Mouse (Mus musculus) liver, postnatal 0 days (tissue): Measurements from ENCODE around the gene Olfr1371. TPM values are rescaled to one million over a fixed set of nuclear protein-coding genes. Genes with fewer than 3 reads are reported as not detected.

Experiments used
- ATAC-seq: fragments of 200-750 bp; cut with Nextera tagmentation; 2 replicates; pipeline ENCODE4 v1.8.0; 2017; ENCODE audit warnings: mild to moderate bottlenecking, moderate library complexity
- DNase-seq: peaks from one replicate; pipeline ENCODE4 v3.0.0-alpha.2; 2016
- H3K27ac ChIP-seq: fragments of 300-500 bp; sonication (generic); 2 replicates; pipeline ENCODE4 v1.5.1; 2014; ENCODE audit warnings: antibody characterized with exemption, moderate library complexity, mild to moderate bottlenecking, low read depth
- H3K27me3 ChIP-seq: fragments of 300-500 bp; sonication (generic); 2 replicates; pipeline ENCODE4 v1.6.1; 2014; ENCODE audit warnings: low read length, control low read depth, mixed read lengths; ENCODE audit not compliant: insufficient read depth
- H3K36me3 ChIP-seq: fragments of 300-500 bp; sonication (generic); replicated peaks from 2 replicates; pipeline ENCODE4 v1.6.1; 2014; ENCODE audit warnings: mild to moderate bottlenecking, control low read depth, low read length, moderate library complexity, mixed read lengths; ENCODE audit not compliant: insufficient read depth
- H3K4me1 ChIP-seq: fragments of 300-500 bp; sonication (generic); 2 replicates; pipeline ENCODE4 v1.6.1; 2014; ENCODE audit warnings: antibody characterized with exemption, mild to moderate bottlenecking, control low read depth; ENCODE audit not compliant: insufficient read depth
- H3K4me2 ChIP-seq: fragments of 300-500 bp; sonication (generic); 2 replicates; pipeline ENCODE4 v1.6.1; 2014; ENCODE audit warnings: low read depth, mild to moderate bottlenecking, low read length, moderate library complexity, mixed read lengths
- H3K4me3 ChIP-seq: fragments of 300-500 bp; sonication (generic); 2 replicates; pipeline ENCODE4 v1.5.1; 2014; ENCODE audit warnings: low read depth, low read length
- H3K9ac ChIP-seq: fragments of 300-500 bp; sonication (generic); replicated peaks from 2 replicates; pipeline ENCODE4 v1.6.1; 2014; ENCODE audit warnings: mild to moderate bottlenecking, moderate library complexity
- H3K9me3 ChIP-seq: fragments of 300-500 bp; sonication (generic); 2 replicates; pipeline ENCODE4 v1.6.1; 2016; ENCODE audit warnings: mild to moderate bottlenecking, control low read depth, low read length, mixed read lengths
- CTCF ChIP-seq: sonication (generic); IDR thresholded peaks from 2 replicates; pipeline ENCODE4 v1.5.1; 2016; ENCODE audit warnings: antibody characterized with exemption, low read depth
- EP300 ChIP-seq: IDR thresholded peaks from 2 replicates; pipeline ENCODE4 v1.6.1; 2016; ENCODE audit warnings: antibody characterized with exemption, low read depth, mild to moderate bottlenecking
- WGBS: fragments of 180-500 bp; shearing (Covaris S2); extraction: QIAGEN DNeasy Blood & Tissue Kit; methylation state at CpG from one replicate; pipeline ENCODE4 v1.1.7; 2014; ENCODE audit not compliant: insufficient replicate concordance; 5-methylcytosine and 5-hydroxymethylcytosine counted together
- polyA plus RNA-seq: library from polyadenylated mRNA; unstranded; fragments of >200 nt; fragmentation: Nextera tagmentation; extraction: Ambion mirVana; gene quantifications from 2 replicates; pipeline ENCODE4 v1.2.1, GENCODE M21; 2015

The Olfr1371 gene
- polyA plus RNA-seq, 1 experiment from 2014 or later: not detected

GRCm38 (mm10) chr11:52167126-52167525 is 46.7 kb downstream of the Olfr1371 start:
- WGBS: 1% methylated on average over 21 of the region's 21 CpGs
- Histone ChIP-seq H3K4me1 (0 out of 2 replicates have a peak, but pooled peaks cover 2% of the 10 kb centered on the region), H3K27ac (no peak overlapping the region), H3K36me3 (no peaks in the 10 kb centered on the region), H3K9me3 (no peaks in the 10 kb centered on the region), H3K9ac (no peak overlapping the region), H3K4me2 (peak overlapping the region; percentile 0; the same call in 1 of the 2 replicates), H3K4me3 (peak overlapping the region; percentile 48; the same call in 1 of the 2 replicates), H3K27me3 (peaks cover 20% of the 10 kb centered on the region; the same call in 1 of the 2 replicates)
- ATAC-seq: no peak
- DNase-seq: peak; percentile 21
- TF ChIP-seq EP300: no peak
- TF ChIP-seq CTCF: no peak

- Histone ChIP-seq H3K9me3 (no peaks in the 10 kb centered on the region), H3K9ac (no peak overlapping the region), H3K4me1 (0 out of 2 replicates have a peak, but pooled peaks cover 2% of the 10 kb centered on the region), H3K27me3 (peaks cover 14% of the 10 kb centered on the region; the same call in 1 of the 2 replicates), H3K27ac (no peak overlapping the region), H3K4me2 (no peak overlapping the region), H3K4me3 (no peak overlapping the region), H3K36me3 (no peaks in the 10 kb centered on the region)
- TF ChIP-seq CTCF: no peak
- DNase-seq (peak; percentile 31), ATAC-seq (no peak)
- 31% methylated on average over 10 of the region's 10 CpGs for WGBS
Observed at GRCm38 (mm10) chr11:52163926-52164325, 49.9 kb downstream of the Olfr1371 start.

Other genes starting within 250 kb of the Olfr1371 start
- gene Cdkn2aipnl, start 246.3 kb downstream of the Olfr1371 start, polyA plus RNA-seq: 30.7 and 33.3 TPM in 2 replicates
- 127 and 148 TPM in 2 replicates for gene Ube2b, start 213.2 kb downstream of the Olfr1371 start, polyA plus RNA-seq
- gene Cdkl3, start 209.8 kb downstream of the Olfr1371 start, polyA plus RNA-seq: 1.6 and 1.7 TPM in 2 replicates
- gene Ppp2ca, start 115.3 kb downstream of the Olfr1371 start, polyA plus RNA-seq: 23.2 and 24.3 TPM in 2 replicates
- gene Olfr1373, start 68.5 kb downstream of the Olfr1371 start, polyA plus RNA-seq: not detected in 2 replicates
- 289 and 296 TPM in 2 replicates for gene Skp1a, start 18.0 kb upstream of the Olfr1371 start, polyA plus RNA-seq
- 1.4 and 1.5 TPM in 2 replicates for gene Tcf7, start 69.0 kb upstream of the Olfr1371 start, polyA plus RNA-seq
- 101 and 104 TPM in 2 replicates for gene Vdac1, start 146.9 kb upstream of the Olfr1371 start, polyA plus RNA-seq
- 82.4 and 88.9 TPM in 2 replicates for gene 9530068E07Rik, start 182.4 kb upstream of the Olfr1371 start, polyA plus RNA-seq